Mouse (Mus musculus): ENCODE results near the gene Abcb11. TPM values are rescaled to one million over a fixed set of nuclear protein-coding genes. Genes with fewer than 3 reads are reported as not detected.
A peak's percentile ranks its signal among the peaks of the same experiment; 100 is the strongest.

The Abcb11 gene
- total RNA-seq, 2 experiments from 2014 or later: not detected

DNA sequence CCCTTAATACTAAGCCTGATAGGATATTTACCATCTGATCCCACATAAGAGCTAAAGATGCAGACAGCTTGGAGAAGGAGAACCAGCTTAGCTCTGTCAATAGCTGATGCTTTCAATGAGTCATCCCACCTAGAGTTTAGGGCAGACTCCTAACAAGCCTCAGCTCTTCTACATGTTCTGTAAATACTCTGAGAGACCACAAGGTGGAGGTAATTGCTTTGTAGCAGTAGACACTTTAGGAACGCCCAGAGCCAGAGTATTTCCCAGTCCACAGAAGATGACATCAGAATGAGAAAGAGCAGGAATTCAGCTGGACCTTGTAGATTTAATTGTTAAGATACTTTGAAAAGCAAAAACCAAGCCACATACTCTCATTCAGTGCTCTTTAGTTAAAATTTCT lies 66.5 kb downstream of the Abcb11 start:
- DNase-seq (ENCODE audit: low spot score in 2 of 2): peak in 1 of 2 experiments; percentile 9

DNA sequence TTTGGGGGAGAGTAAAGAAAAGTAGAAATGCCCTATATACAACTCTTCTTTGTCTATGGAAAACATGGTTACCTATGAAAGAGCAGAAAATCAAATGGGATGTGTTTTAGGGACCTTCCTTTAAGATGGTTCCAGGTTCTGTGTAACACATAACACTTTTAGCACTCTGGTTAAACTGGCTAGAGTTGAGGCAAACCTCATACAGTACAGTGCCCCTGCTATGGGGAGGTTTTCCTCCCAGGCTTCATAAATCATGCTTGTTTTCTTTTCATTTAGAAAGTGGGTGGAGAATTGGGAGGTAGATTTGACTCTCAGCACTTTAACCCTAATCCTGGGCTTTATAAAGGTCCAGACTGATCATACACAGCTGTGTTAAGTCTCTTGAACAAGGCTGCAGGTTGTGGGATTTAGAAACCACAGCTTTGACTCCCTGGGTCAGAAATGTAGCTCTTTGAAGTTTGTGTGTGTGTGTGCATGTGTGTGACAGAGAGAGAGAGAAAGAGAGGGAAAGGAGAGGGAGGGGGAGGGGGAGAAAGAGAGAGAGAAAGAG lies 78.3 kb downstream of the Abcb11 start:
- no peak for DNase-seq (ENCODE audit: low spot score in 2 of 2)

DNA sequence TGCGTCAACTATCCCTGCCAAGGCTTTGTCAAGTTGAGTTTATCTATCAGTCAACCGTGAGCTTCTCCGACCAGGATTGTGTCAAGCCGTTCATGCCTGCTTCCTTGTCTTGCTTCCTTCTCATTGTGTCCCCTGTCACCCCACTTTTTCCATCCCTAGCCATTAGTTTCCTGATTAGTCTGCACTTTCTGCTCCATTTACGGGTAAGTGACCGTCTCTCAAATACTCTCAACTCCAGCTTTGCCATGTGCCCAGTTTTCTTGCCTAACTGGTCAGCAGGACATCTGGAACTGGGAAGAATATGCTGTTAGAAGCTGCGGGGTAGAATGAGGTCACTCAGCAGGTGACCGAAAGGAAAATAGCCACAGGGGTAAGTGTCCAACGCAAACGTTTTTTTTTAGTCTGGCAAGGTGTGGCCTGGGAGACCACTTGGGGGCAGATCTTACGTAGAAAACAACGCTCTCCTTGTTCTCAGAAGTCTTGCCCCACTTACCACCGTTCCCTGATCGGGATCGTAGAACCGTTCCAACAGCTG lies 94.1 kb downstream of the Abcb11 start:
- no peak for DNase-seq (ENCODE audit: low spot score in 2 of 2)

DNA sequence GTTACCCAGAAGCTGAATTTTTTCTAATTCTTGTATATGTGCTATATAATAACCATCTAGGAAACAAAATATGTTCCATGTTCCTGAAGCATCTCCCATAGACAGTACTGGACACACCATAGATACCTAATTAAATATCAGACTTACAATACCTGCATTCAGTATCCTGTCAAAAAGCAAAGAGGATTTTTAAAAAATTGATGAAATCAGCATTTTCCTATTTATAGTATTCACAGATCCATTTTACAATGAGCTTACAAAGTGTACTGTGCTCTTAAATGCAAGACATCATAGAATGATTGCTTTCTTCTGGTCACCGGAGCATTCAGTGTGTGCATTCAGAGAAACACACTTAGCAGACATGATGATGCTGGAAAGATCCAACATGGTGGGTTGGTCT lies 95.3 kb downstream of the Abcb11 start:
- DNase-seq (ENCODE audit: low spot score in 2 of 2): no peak

DNA sequence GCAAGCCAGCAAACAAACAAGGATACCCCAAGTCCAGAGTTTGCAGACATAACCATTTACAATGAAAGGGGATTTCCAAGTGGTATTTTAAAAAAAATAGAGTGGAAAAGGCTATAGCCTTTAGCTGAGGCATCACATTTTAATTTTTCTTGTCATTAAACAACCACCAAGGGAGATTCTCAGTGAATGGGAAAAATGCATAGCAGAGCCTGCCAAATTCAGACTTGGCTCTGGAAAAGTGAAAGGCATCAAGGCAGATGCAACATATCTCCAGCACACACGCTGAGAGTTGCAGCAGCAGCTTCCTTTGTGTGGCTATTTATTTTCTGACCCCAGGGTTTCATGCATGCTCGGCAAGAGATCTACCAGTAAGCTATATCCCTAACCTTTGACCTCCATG lies 97.5 kb downstream of the Abcb11 start:
- no peak for DNase-seq (ENCODE audit: low spot score in 2 of 2)

DNA sequence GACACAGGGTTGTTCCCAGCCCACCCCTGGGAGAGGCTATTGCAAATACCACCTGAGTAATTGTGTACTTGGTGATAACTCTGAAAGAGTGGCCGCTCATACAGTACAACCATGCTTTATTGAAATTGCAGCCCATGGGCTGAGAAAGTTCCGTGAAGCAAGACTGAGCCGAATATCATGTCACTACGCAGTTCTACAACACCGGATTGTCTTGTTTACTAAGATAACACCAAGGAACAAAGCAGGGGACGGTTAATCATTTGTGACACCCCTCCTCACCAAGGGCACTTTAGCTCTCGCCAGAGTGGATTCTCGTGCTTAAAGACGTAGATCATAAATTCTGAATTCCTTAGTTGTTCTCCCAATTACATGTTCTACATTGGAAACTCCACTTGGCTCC lies 103.1 kb downstream of the Abcb11 start:
- no peak for DNase-seq (ENCODE audit: low spot score in 2 of 2)

DNA sequence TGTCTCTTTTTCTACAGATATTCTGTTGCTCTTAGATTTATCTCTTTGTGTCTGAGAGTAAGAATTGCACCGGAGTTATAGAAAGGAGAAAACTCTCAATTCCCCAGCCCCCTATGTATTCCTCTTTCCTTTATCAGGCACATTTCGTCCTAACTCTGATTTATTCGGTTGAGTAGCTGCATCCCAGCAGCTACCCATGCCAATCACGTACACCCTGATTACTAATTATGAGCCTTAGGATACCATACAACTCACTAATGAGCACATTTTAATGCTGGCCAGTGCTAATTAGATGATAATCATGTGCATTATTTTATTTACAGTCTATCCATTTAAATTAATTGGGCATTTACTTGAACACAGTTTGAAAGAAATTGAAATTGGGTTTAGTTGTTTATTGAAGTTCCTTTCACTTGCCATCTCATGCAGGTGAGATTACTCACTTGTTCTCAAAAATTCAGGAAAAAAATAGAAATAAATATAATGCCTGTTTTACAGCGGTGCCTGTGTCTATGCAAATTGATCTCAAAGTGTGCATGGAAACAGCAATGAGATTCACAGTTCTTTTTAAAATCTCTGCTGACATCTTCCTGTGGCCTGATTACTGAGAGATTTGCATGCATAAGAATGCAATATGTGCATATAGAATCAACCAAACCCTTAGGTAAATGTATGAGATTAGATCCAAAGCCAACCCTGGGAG lies 107.3 kb downstream of the Abcb11 start:
- peak in 1 of 2 experiments; percentile 6 for DNase-seq (ENCODE audit: low spot score in 2 of 2)

DNA sequence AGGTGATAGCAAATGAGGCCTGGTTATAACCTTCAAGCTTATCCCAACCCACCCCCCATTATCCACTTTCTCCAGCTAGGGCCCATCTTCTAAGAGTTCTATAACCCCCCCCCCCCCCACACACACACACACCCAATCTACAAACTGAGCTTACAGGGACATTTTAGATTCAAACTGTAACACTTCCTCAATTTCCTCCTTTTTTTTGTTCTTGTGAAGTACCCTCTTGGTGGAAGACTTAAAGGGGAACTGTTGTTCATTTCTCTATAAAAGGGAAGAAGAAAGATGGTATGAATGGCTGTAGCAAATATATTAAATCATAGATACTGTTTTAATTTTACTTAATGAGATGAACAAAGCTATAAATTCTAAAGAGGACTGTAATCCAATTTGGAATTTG lies 110.3 kb downstream of the Abcb11 start:
- no peak for DNase-seq (ENCODE audit: low spot score in 2 of 2)

DNA sequence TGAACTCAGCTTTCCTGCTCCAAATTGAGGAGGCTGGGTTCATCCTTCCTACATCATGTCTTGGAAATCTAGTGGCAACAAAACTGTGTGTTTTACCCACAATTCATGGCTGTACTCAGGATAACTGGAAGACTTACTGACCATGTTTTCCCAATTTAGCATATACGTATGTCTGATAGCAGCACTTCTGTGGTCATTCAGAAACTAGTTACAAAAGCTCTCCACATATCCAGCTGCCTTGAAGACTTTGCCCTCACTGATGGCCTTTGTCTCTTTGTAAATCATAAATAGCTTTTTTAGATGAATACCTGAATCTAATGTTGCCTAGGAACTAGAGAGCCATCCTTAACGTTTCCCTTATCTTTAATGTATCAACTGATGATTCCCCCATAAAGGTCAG lies 112.3 kb downstream of the Abcb11 start:
- DNase-seq (ENCODE audit: low spot score in 2 of 2): no peak

DNA sequence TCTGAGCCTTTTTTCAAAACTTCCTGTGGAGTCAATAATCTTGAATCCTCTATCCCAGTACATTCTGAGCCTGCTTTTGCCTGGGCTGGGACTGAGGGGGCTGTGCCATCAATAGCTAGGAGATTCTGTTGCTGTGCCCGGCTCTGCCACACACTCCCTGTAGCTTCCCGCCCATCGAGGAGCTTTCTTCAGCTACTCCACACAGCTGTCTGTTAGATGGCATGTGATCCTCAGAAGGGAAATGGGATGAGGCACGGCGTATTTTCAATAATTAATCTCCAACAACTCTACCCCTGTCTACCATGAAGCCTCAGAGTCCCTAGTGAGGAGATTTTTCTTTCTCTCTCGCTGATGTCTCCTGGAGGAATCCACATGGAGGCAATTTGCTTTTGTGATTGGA lies 113.8 kb downstream of the Abcb11 start:
- no peak for DNase-seq (ENCODE audit: low spot score in 2 of 2)

DNA sequence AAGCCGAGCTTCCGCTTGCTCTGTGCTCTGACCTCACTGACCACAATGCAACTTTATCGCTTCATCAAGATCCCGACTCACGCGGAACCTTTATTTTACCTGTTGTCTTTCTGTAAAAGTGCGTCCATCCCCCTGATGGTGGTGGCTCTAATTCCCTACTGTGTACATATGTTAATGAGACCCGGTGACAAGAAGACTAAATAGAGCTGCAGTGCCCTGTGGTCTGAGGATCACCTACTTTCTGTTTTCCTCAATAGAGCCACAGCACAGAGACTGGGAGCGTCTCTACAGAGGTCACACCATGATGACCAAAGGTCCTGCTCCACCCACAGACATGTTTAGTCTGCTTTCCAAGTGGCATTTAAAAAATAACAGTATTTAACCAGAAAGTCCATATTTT lies 115.5 kb downstream of the Abcb11 start:
- no peak for DNase-seq (ENCODE audit: low spot score in 2 of 2)

DNA sequence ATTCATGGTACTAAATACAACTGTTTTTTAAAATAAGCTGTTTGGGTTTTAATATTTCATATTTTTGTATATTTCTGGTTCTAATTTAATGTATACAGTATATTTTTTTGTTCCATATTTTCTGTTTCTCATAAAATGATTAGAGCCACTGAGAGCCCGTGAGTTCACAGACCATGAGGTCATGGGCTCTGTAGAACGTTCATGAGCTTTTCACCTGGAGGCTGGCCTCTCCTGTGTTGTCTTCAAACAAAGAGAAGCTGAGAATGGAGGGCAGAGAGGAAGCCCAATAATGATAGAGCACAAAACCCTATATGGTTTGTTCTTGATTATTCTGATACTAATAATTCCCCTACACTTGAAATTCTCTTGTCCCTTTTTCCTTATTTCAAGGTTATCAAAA lies 117.7 kb downstream of the Abcb11 start:
- DNase-seq (ENCODE audit: low spot score in 2 of 2): no peak

DNA sequence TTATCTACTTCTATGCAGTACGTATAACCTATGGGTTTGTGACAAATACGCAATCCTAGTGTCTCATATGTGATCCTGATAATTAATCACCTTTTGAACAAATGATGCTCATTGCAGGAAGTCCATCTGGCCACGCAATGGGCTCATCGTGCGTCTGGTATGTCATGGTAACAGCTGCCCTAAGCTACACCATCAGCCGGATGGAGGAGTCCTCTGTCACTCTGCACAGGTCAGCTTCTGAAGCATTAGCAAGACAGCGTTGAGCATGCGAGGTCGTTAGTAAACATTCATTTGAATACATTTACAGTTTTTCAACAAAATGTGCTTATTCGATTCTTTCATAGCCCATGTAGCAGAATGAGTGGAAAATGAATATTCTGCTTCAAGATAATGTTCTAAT lies 119.6 kb downstream of the Abcb11 start:
- DNase-seq (ENCODE audit: low spot score in 2 of 2): no peak

DNA sequence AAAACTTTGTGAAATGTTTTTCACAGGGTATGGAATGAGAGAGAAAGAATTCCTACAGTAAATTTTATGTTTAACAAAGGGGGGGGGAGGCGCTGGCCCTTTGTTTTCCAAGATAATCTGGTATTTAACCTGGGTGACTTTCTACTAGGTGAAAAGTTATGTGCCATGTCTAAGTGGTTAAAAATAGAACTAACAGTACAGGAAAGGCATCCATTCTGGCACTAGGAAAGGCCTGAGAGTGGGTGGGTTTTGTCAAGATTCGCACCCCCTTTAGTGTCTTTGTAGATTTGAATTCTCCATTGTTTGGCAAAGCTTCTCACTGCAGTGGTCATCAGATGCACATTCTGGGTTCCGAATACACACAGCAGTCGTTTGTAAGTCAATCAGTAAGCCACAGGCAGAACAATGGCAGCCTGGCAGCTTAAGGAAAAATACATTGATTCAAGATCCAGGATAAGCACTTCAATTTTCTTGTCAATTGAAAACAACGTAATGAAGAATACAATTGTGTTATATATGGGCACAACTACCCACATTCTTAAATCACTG lies 120.5 kb downstream of the Abcb11 start:
- no peak for DNase-seq (ENCODE audit: low spot score in 2 of 2)

DNA sequence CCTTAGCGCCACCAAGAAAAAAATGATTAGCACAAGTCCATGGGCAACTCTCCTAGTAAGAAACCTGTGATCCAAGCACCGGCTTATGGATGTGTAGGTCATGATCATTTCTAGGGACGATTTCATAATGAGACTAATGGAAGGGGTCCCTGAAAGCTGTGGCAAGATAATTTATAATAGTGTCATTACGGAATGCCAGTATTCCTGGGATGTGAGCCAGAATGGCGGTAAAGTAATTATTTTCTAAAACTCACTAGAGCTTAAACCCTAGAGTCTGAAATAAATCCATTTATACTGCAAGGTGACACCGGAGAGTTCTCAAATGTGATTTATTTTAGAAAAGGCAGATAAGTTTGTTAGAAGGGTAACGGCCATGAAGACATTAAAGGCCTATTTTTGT lies 127.2 kb downstream of the Abcb11 start:
- no peak for DNase-seq (ENCODE audit: low spot score in 2 of 2)

DNA sequence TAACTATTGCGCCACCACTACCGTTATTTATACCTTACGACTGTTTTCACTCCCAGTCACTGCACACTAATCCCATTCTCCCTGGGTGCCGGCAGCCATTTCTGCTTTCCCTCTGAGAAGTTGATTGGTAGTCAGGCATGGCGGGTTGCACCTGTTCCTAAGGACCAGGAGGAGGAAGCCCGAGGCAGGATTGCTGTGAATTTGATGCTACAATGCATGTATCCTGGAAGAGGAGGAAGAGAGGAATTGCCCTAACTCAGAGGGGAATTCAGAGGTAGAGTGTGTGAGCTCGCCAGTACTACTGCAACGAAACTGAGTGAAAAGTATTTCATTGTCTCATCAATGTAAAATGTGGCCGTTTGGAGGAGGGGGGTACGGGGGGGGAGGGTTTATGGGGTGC lies 129.8 kb downstream of the Abcb11 start:
- no peak for DNase-seq (ENCODE audit: low spot score in 2 of 2)

DNA sequence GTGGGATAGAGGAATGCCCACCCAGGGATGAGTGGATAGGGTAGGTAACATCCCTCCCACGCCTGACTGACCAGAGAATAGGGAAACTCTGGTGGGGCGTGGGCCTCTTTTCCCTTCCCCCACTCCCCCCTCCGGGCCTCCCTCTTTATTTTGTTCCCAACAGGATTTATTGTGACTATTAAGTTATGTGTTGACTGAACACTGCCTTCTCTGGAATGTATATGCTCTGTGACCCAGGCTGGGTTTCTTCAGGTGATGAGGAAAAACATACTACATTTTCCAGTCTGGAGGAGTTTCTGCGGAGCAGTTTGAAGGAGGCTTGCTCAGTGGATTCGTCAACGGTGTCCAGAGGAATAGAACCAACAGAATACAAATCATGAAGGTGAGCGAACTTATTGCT lies 131.6 kb downstream of the Abcb11 start, which contains the start of gene G6pc2:
Gene G6pc2 (plus strand): TSS at position 301 of the 400 bp plus-strand sequence.
- DNase-seq (ENCODE audit: low spot score in 2 of 2): no peak

DNA sequence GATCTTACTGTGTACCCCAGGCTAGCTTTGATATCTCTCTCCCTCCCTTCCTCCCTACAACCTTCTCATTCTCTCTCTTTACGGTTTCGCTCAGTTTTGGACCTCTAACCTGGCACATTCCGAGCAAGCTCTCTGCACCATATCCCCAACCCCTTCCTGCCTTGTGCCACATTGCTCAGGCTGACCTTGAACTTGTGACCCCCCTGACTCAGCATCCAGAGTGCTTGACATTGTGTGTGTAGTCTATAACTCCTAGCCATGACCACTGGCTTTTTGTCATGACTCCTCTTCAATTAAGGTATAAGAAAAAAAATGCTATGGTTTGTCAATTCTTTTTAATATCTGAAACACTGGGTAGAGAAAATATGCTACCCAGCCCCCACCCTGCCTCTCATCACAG lies 132.7 kb downstream of the Abcb11 start:
- no peak for DNase-seq (ENCODE audit: low spot score in 2 of 2)

DNA sequence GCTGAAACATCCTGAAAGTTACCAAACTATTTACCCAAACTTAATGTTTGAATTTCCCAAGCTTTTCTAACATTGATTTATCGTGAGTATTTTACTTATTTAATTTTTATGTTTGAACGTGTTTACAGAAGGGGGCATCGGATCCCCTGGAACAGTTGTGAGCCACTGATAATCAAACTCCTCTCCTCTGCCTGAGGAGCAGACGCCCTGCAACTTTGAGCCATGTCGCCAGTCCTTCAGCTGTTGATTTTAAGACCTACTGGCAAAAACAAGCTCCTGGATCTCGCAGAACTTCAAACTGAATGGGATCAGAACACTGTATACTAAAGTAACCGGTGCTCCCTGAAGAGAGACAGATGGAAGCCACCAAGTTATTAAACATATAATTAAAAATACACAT lies 135.9 kb downstream of the Abcb11 start:
- DNase-seq (ENCODE audit: low spot score in 2 of 2): no peak

DNA sequence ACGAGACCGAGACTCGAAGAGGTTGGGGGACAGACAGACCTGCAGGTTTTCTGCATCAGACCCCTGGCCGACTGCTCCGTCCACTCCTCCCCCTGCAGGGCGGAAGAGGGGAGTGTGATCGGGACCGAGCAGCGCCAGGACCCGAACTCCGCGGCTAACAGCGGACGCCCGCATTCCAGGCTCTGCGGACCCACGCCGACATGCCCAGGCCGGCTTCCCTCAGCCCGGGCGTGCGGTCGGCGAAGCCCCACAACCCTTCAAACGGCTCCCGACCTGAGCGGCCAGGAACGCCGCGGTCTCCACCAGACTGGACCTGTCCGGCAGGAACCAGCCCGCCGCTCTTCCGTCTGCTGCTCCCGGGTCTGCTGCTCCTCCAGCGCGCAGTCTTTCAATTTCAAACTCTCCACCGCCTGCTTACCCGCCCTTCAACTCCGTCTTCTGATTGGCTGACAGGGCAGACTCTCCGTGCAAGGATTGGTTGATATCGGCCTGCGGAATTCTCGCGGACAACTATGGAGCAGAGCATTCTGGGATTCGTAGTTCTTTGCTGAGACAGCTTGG lies 136.5 kb downstream of the Abcb11 start, which contains the start of gene Spc25:
Gene Spc25 (minus strand): TSS at position 404 of the 561 bp plus-strand sequence.
- peak; percentile 87 to 93 for DNase-seq (ENCODE audit: low spot score in 2 of 2)

DNA sequence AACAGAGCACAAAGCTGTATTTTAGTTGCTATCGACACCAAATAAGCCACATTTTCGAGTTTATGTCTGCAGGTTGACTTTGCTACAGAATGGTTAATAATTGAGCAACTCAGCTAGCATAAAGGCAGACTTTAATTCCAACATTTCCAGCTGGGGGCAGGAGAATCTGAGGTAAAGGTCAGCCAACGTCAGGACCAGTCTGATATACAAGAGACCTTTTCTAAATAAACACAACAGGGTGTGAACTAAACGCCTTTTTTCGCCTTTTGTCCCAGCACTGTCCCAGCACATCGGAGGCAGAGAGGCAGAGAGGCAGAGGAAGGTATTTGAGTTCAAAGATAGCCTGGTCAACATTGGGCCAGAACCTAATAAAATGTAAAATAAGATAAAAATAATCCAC lies 137.2 kb downstream of the Abcb11 start:
- no peak for DNase-seq (ENCODE audit: low spot score in 2 of 2)

DNA sequence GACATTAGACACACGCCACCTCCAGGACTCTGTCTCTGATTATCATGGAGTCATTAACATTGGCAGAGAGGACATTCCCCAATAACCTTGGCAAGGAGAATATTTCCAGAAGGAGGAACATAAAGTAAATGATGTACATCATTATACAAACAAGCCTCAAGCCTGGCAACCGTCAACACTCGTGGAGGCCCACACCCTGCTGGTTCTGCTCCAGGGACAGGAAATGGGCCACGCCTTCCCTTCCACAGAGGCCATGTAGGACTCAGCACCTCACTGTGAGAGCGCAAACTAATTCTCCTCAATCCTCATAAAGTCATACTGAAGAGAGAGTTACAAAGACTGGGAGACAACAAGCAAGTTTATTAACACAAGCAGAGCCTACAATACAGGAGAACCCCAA lies 148.9 kb downstream of the Abcb11 start:
- DNase-seq (ENCODE audit: low spot score in 2 of 2): no peak
